Mouse (Mus musculus) liver, embryonic 11.5 days (tissue): ENCODE results near the gene Lca5l. TPM values are rescaled to one million over a fixed set of nuclear protein-coding genes. Genes with fewer than 3 reads are reported as not detected.

Source experiments
- ATAC-seq: fragments of 200-750 bp; cut with Nextera tagmentation; replicated peaks from 2 replicates; pipeline ENCODE4 v1.8.0; 2017; ENCODE audit warnings: moderate number of reproducible peaks, mild to moderate bottlenecking, moderate TSS enrichment, moderate library complexity; ENCODE audit not compliant: low FRiP score
- DNase-seq: peaks from one replicate; pipeline ENCODE4 v3.0.0-alpha.2; 2017; ENCODE audit warnings: low spot score
- H3K27ac ChIP-seq: fragments of 300-500 bp; sonication (generic); 2 replicates; pipeline ENCODE4 v1.5.1; 2014; ENCODE audit warnings: mild to moderate bottlenecking, low read depth, low read length, control low read depth
- H3K27me3 ChIP-seq: fragments of 300-500 bp; sonication (generic); replicated peaks from 2 replicates; pipeline ENCODE4 v1.6.1; 2014; ENCODE audit warnings: low read length, mixed read lengths; ENCODE audit not compliant: control insufficient read depth, insufficient read depth
- H3K36me3 ChIP-seq: fragments of 300-500 bp; sonication (generic); 2 replicates; pipeline ENCODE4 v1.6.1; 2014; ENCODE audit warnings: mild to moderate bottlenecking, low read length, moderate library complexity, mixed read lengths; ENCODE audit not compliant: control insufficient read depth, insufficient read depth
- H3K4me1 ChIP-seq: fragments of 300-500 bp; sonication (generic); replicated peaks from 2 replicates; pipeline ENCODE4 v1.6.1; 2014; ENCODE audit warnings: low read length, mixed read lengths; ENCODE audit not compliant: control insufficient read depth, insufficient read depth
- H3K4me2 ChIP-seq: fragments of 300-500 bp; sonication (generic); 2 replicates; pipeline ENCODE4 v1.6.1; 2014; ENCODE audit warnings: mild to moderate bottlenecking, control low read depth, moderate library complexity
- H3K4me3 ChIP-seq: fragments of 300-500 bp; sonication (generic); 2 replicates; pipeline ENCODE4 v1.5.1; 2014; ENCODE audit warnings: low read depth, low read length, control low read depth
- H3K9ac ChIP-seq: fragments of 300-500 bp; sonication (generic); 2 replicates; pipeline ENCODE4 v1.6.1; 2014; ENCODE audit warnings: low read depth, low read length, control low read depth
- H3K9me3 ChIP-seq: fragments of 300-500 bp; sonication (generic); 2 replicates; pipeline ENCODE4 v1.6.1; 2016; ENCODE audit warnings: low read length, inconsistent platforms, mixed read lengths; ENCODE audit not compliant: control insufficient read depth
- WGBS: fragments of 180-500 bp; shearing (Covaris S2); extraction: QIAGEN DNeasy Blood & Tissue Kit; methylation state at CpG from one replicate; pipeline ENCODE4 v1.1.7; 2014; 5-methylcytosine and 5-hydroxymethylcytosine counted together
- polyA plus RNA-seq: library from polyadenylated mRNA; unstranded; fragments of >200 nt; fragmentation: Nextera tagmentation; extraction: Ambion mirVana; gene quantifications from 2 replicates; pipeline ENCODE4 v1.2.1, GENCODE M21; 2014

Lca5l gene
- polyA plus RNA-seq, 1 experiment from 2014 or later, result 0.32 TPM

- no peak overlapping the region for H3K27ac ChIP-seq
- no peak overlapping the region for H3K4me3 ChIP-seq
- ATAC-seq (no peak), DNase-seq (no peak)
- H3K4me1 ChIP-seq, result 0 out of 2 replicates have a peak, but pooled peaks cover 2% of the 10 kb centered on the region
- H3K9ac ChIP-seq, result no peak overlapping the region
- H3K36me3 ChIP-seq, result no peaks in the 10 kb centered on the region
- H3K4me2 ChIP-seq, result no peak overlapping the region
- WGBS, result 80% methylated on average over 5 of the region's 5 CpGs
- H3K27me3 ChIP-seq, result peaks cover 8% of the 10 kb centered on the region
- no peaks in the 10 kb centered on the region for H3K9me3 ChIP-seq
These were observed 4.5 kb downstream of the Lca5l start for GRCm38 (mm10) chr16:96187619-96188018.

GRCm38 (mm10) chr16:96179156-96179555 lies 12.9 kb downstream of the Lca5l start:
- no peaks in the 10 kb centered on the region for H3K27me3 ChIP-seq
- no peak overlapping the region for H3K9ac ChIP-seq
- no peak overlapping the region for H3K27ac ChIP-seq
- H3K4me1 ChIP-seq, result no peaks in the 10 kb centered on the region
- H3K4me2 ChIP-seq, result no peak overlapping the region
- DNase-seq (no peak), ATAC-seq (no peak)
- H3K4me3 ChIP-seq, result no peak overlapping the region
- no peaks in the 10 kb centered on the region for H3K9me3 ChIP-seq
- H3K36me3 ChIP-seq, result no peaks in the 10 kb centered on the region

GRCm38 (mm10) chr16:96175399-96175798 lies 16.7 kb downstream of the Lca5l start:
- no peaks in the 10 kb centered on the region for H3K27me3 ChIP-seq
- no peak overlapping the region for H3K4me2 ChIP-seq
- H3K4me1 ChIP-seq, result no peaks in the 10 kb centered on the region
- no peaks in the 10 kb centered on the region for H3K9me3 ChIP-seq
- H3K4me3 ChIP-seq, result no peak overlapping the region
- no peaks in the 10 kb centered on the region for H3K36me3 ChIP-seq
- DNase-seq, result no peak
- WGBS, result 48% methylated on average over 2 of the region's 2 CpGs
- H3K27ac ChIP-seq, result no peak overlapping the region
- no peak for ATAC-seq
- no peak overlapping the region for H3K9ac ChIP-seq

GRCm38 (mm10) chr16:96173648-96174047 lies 18.4 kb downstream of the Lca5l start:
- Histone ChIP-seq H3K9me3 (no peaks in the 10 kb centered on the region), H3K4me2 (no peak overlapping the region), H3K36me3 (no peaks in the 10 kb centered on the region), H3K27ac (no peak overlapping the region), H3K4me3 (no peak overlapping the region), H3K27me3 (no peaks in the 10 kb centered on the region), H3K9ac (no peak overlapping the region), H3K4me1 (no peaks in the 10 kb centered on the region)
- DNase-seq (no peak), ATAC-seq (no peak)
- WGBS, result 77% methylated on average over 8 of the region's 8 CpGs

GRCm38 (mm10) chr16:96168837-96169236 lies 23.2 kb downstream of the Lca5l start:
- H3K9me3 ChIP-seq, result no peaks in the 10 kb centered on the region
- WGBS, result 68% methylated on average over 4 of the region's 4 CpGs
- no peak overlapping the region for H3K4me2 ChIP-seq
- no peaks in the 10 kb centered on the region for H3K27me3 ChIP-seq
- H3K4me1 ChIP-seq, result no peaks in the 10 kb centered on the region
- H3K27ac ChIP-seq, result no peak overlapping the region
- ATAC-seq (no peak), DNase-seq (no peak)
- H3K9ac ChIP-seq, result no peak overlapping the region
- H3K4me3 ChIP-seq, result no peak overlapping the region
- no peaks in the 10 kb centered on the region for H3K36me3 ChIP-seq

- ATAC-seq (no peak), DNase-seq (no peak)
- no peaks in the 10 kb centered on the region for H3K27me3 ChIP-seq
- no peak overlapping the region for H3K9ac ChIP-seq
- no peaks in the 10 kb centered on the region for H3K36me3 ChIP-seq
- H3K4me1 ChIP-seq, result no peaks in the 10 kb centered on the region
- H3K9me3 ChIP-seq, result no peaks in the 10 kb centered on the region
- whole genome bisulfite sequencing, result 82% methylated on average over 4 of the region's 4 CpGs
- no peak overlapping the region for H3K4me3 ChIP-seq
- no peak overlapping the region for H3K4me2 ChIP-seq
- H3K27ac ChIP-seq, result no peak overlapping the region
These were observed 26.3 kb downstream of the Lca5l start for GRCm38 (mm10) chr16:96165723-96166264.

- no peak overlapping the region for H3K9ac ChIP-seq
- peaks cover 2% of the 10 kb centered on the region; the same call in 1 of the 2 replicates for H3K4me1 ChIP-seq
- no peak overlapping the region for H3K4me2 ChIP-seq
- no peak overlapping the region for H3K4me3 ChIP-seq
- H3K36me3 ChIP-seq, result no peaks in the 10 kb centered on the region
- no peak overlapping the region for H3K27ac ChIP-seq
- no peaks in the 10 kb centered on the region for H3K9me3 ChIP-seq
- no peak for DNase-seq
- H3K27me3 ChIP-seq, result no peaks in the 10 kb centered on the region
- 88% methylated on average over 4 of the region's 4 CpGs for WGBS
- no peak for ATAC-seq
These were observed 30.7 kb downstream of the Lca5l start for GRCm38 (mm10) chr16:96161336-96161735.

- Histone ChIP-seq H3K36me3 (no peaks in the 10 kb centered on the region; the same call in 1 of the 2 replicates), H3K27me3 (no peaks in the 10 kb centered on the region), H3K9me3 (no peaks in the 10 kb centered on the region), H3K27ac (no peak overlapping the region), H3K4me2 (no peak overlapping the region), H3K9ac (no peak overlapping the region), H3K4me1 (peaks cover 2% of the 10 kb centered on the region; the same call in 1 of the 2 replicates), H3K4me3 (no peak overlapping the region)
- ATAC-seq (no peak), DNase-seq (no peak)
- WGBS, result 86% methylated on average over 1 of the region's 1 CpGs
These were observed 31.1 kb downstream of the Lca5l start for GRCm38 (mm10) chr16:96160927-96161326.

- peak overlapping the region; percentile 87 for H3K9ac ChIP-seq
These were observed 32.2 kb downstream of the Lca5l start for GRCm38 (mm10) chr16:96159794-96160346.

More at GRCm38 (mm10) chr16:96159794-96160346, 32.2 kb downstream of the Lca5l start:
- no peak for DNase-seq
- ATAC-seq, result no peak
- H3K4me1 ChIP-seq, result peaks cover 2% of the 10 kb centered on the region; the same call in 1 of the 2 replicates
- H3K27ac ChIP-seq, result no peak overlapping the region
- H3K36me3 ChIP-seq, result peaks cover 2% of the 10 kb centered on the region; the same call in 1 of the 2 replicates
- WGBS, result 80% methylated on average over 20 of the region's 20 CpGs
- H3K9me3 ChIP-seq, result no peaks in the 10 kb centered on the region
- H3K4me2 ChIP-seq, result peak overlapping the region; percentile 99
- H3K4me3 ChIP-seq, result peak overlapping the region; percentile 64; the same call in 1 of the 2 replicates
- no peaks in the 10 kb centered on the region for H3K27me3 ChIP-seq
